ENCODE assay signal across 10 mouse cellular contexts in the genomic region with DNA sequence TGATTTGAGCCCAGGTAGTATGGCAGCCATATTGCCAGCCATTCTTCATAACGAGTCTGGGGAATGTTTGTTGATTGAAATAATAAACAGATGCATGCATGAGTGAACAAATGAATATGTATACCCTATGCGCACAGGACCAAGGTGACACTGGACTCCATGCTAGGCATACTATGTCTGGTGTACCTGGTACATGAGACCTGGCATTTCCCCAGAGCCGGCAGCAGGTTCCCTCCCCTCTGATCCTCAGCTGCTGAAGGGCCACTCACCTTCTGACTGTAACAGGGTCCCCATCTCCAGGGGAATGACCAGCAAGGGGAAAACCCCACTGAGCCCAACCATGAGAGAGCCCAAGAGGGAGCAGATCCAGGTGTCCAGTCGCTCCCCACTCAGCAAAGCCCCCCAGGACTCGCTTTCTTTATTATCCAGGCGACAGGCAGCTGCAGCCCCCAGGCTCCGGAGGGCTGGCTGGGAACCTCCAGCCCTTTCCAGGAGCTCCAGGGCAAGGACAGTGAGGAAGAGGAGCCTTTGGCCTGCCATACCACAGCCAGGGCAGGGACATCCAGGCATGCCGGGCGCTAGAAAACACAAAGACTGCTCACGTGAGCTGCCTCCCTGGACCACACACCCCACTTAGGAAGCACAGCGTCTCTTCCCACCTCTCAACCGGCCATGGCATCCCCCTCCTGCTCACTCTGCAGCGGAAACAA. TPM values are rescaled to one million over a fixed set of nuclear protein-coding genes. Genes with fewer than 3 reads are reported as not detected.
DNase-seq lines count a peak whose midpoint lies in the region; ATAC-seq and TF ChIP-seq lines count a peak whose summit lies in the region.
"Had no signal": no experiment of that assay in that cellular context is flagged by ENCODE, and none has a peak within 500 bp of the region (broad histone marks: within the 10 kb centered on the region; RNA-seq: fewer than 3 reads in every experiment).

No protein-coding gene starts in this region.

- no peak for ATAC-seq in megakaryocyte, adult 5-6 weeks (ENCODE audit: poor library complexity, severe bottlenecking)
- ATAC-seq in liver, embryonic 12.5 days: no peak
- ATAC-seq in stomach, postnatal 0 days (ENCODE audit: low FRiP score, low TSS enrichment): no peak

- DNase-seq in heart, adult 11 months: peak; percentile 93
- DNase-seq in heart, adult 8-10 months (ENCODE audit: low spot score): no peak
- DNase-seq in stomach, postnatal 0 days (ENCODE audit: low spot score): no peak
- DNase-seq in layer of hippocampus, adult 9-10 months (ENCODE audit: low spot score): no peak
- no peak for DNase-seq in cerebellum, adult 9-11 months
- DNase-seq: B cell, adult 2 months; layer of hippocampus, postnatal 36 days had no signal

- TF ChIP-seq CTCF in stomach, postnatal 0 days (IDR thresholded peaks at IDR 0.05; ENCODE audit: low read depth): no peak

- H3K9ac ChIP-seq in liver, embryonic 12.5 days: peak overlapping the region; percentile 79
- peak overlapping the region; percentile 73 for H3K9ac ChIP-seq in stomach, postnatal 0 days (ENCODE audit: low read length)

- TF ChIP-seq EP300 in stomach, postnatal 0 days (optimal IDR thresholded peaks at IDR 0.05): no peak

- H3K4me1 ChIP-seq in megakaryocyte, embryonic 14.5 days: peaks cover 50% of the 10 kb centered on the region
- peaks cover 25% of the 10 kb centered on the region for H3K4me1 ChIP-seq in liver, embryonic 12.5 days
- peaks cover 7% of the 10 kb centered on the region for H3K4me1 ChIP-seq in stomach, postnatal 0 days (replicated peaks; ENCODE audit: control insufficient read depth, insufficient read depth)

- H3K4me2 ChIP-seq in liver, embryonic 12.5 days: peak overlapping the region; percentile 93
- peak overlapping the region; percentile 84 for H3K4me2 ChIP-seq in stomach, postnatal 0 days (replicated peaks; ENCODE audit: low read depth)

- H3K27me3 ChIP-seq in megakaryocyte, embryonic 14.5 days (replicated peaks): no peaks in the 10 kb centered on the region
- H3K27me3 ChIP-seq in liver, embryonic 12.5 days (replicated peaks): no peaks in the 10 kb centered on the region
- H3K27me3 ChIP-seq in stomach, postnatal 0 days (ENCODE audit: control insufficient read depth, insufficient read depth, low read length): no peaks in the 10 kb centered on the region

- peaks cover 56% of the 10 kb centered on the region for H3K36me3 ChIP-seq in megakaryocyte, embryonic 14.5 days (replicated peaks; ENCODE audit: low read length)
- peaks cover 34% of the 10 kb centered on the region for H3K36me3 ChIP-seq in liver, embryonic 12.5 days
- H3K36me3 ChIP-seq in stomach, postnatal 0 days (ENCODE audit: control insufficient read depth, insufficient read depth, low read length): peaks cover 10% of the 10 kb centered on the region

- H3K9me3 ChIP-seq in megakaryocyte, embryonic 14.5 days: no peaks in the 10 kb centered on the region
- H3K9me3 ChIP-seq in liver, embryonic 12.5 days (replicated peaks): no peaks in the 10 kb centered on the region
- no peaks in the 10 kb centered on the region for H3K9me3 ChIP-seq in stomach, postnatal 0 days (ENCODE audit: control insufficient read depth, low read length)

- H3K4me3 ChIP-seq in megakaryocyte, embryonic 14.5 days (replicated peaks): peak overlapping the region; percentile 97
- H3K4me3 ChIP-seq in liver, embryonic 12.5 days: peak overlapping the region; percentile 70; the same call in 1 of the 2 replicates
- peak overlapping the region; percentile 68; the same call in 1 of the 2 replicates for H3K4me3 ChIP-seq in stomach, postnatal 0 days (ENCODE audit: low read depth, low read length)

- 73% methylated on average over 13 of the region's 13 CpGs for WGBS in liver, embryonic 12.5 days (ENCODE audit: insufficient replicate concordance)
- 54% methylated on average over 13 of the region's 13 CpGs for WGBS in stomach, postnatal 0 days

- H3K27ac ChIP-seq in liver, embryonic 12.5 days: no peak overlapping the region
- H3K27ac ChIP-seq in stomach, postnatal 0 days (replicated peaks): peak overlapping the region; percentile 45; the same call in 1 of the 2 replicates

RNA-seq across cellular contexts. Expression of gene Slc39a13, which starts 1.9 kb away (rescaled TPM):
- 10 to 100 TPM; 19.0 to 26.0 (median 23.6) TPM for total RNA-seq in heart, adult 8-10 months (2022)
- 28.0 and 30.3 TPM in 2 replicates for polyA plus RNA-seq in megakaryocyte, embryonic 14.5 days (2012; ENCODE audit: insufficient read depth, low replicate concordance)
- 8.4 and 15.6 TPM in 2 replicates for total RNA-seq in megakaryocyte, adult 5-6 weeks (2015)
- 6.5 and 10.9 TPM in 2 replicates for total RNA-seq in megakaryocyte, adult 5-6 weeks (2017)
- 15.1 and 15.3 TPM in 2 replicates for polyA plus RNA-seq in liver, embryonic 12.5 days (2016; fragmentation: Nextera tagmentation; extraction: Ambion mirVana)
- 19.1 and 19.4 TPM in 2 replicates for polyA plus RNA-seq in stomach, postnatal 0 days (2015; fragmentation: Nextera tagmentation; extraction: Ambion mirVana)

RNA-seq across cellular contexts. Expression of gene Spi1, which starts 13.9 kb away (rescaled TPM):
- total RNA-seq in heart, adult 8-10 months (2022): 1 to 10 TPM; 2.8 to 6.1 (median 3.2) TPM
- polyA plus RNA-seq in megakaryocyte, embryonic 14.5 days (2012; ENCODE audit: insufficient read depth, low replicate concordance): 24.1 and 123 TPM in 2 replicates
- total RNA-seq in megakaryocyte, adult 5-6 weeks (2015): 348 and 384 TPM in 2 replicates
- 253 and 295 TPM in 2 replicates for total RNA-seq in megakaryocyte, adult 5-6 weeks (2017)
- 16.8 and 18.5 TPM in 2 replicates for polyA plus RNA-seq in liver, embryonic 12.5 days (2016; fragmentation: Nextera tagmentation; extraction: Ambion mirVana)
- 6.4 and 7.0 TPM in 2 replicates for polyA plus RNA-seq in stomach, postnatal 0 days (2015; fragmentation: Nextera tagmentation; extraction: Ambion mirVana)

RNA-seq across cellular contexts. Expression of gene Psmc3, which starts 14.5 kb away (rescaled TPM):
- total RNA-seq in heart, adult 8-10 months (2022): 100 to 1,000 TPM; 192 to 274 (median 220) TPM
- 29.3 and 127 TPM in 2 replicates for polyA plus RNA-seq in megakaryocyte, embryonic 14.5 days (2012; ENCODE audit: insufficient read depth, low replicate concordance)
- total RNA-seq in megakaryocyte, adult 5-6 weeks (2015): 65.1 and 69.7 TPM in 2 replicates
- total RNA-seq in megakaryocyte, adult 5-6 weeks (2017): 226 TPM in 2 replicates
- polyA plus RNA-seq in liver, embryonic 12.5 days (2016; fragmentation: Nextera tagmentation; extraction: Ambion mirVana): 220 and 223 TPM in 2 replicates
- 203 and 211 TPM in 2 replicates for polyA plus RNA-seq in stomach, postnatal 0 days (2015; fragmentation: Nextera tagmentation; extraction: Ambion mirVana)

RNA-seq across cellular contexts. Expression of gene Rapsn, which starts 32.9 kb away (rescaled TPM):
- 10 to 100 TPM; 15.4 to 19.4 (median 16.4) TPM for total RNA-seq in heart, adult 8-10 months (2022)
- 6.0 and 10.3 TPM in 2 replicates for polyA plus RNA-seq in megakaryocyte, embryonic 14.5 days (2012; ENCODE audit: insufficient read depth, low replicate concordance)
- 0.46 and 0.47 TPM in 2 replicates for total RNA-seq in megakaryocyte, adult 5-6 weeks (2015)
- total RNA-seq in megakaryocyte, adult 5-6 weeks (2017): 0.51 and 1.3 TPM in 2 replicates
- 0.57 and 0.94 TPM in 2 replicates for polyA plus RNA-seq in liver, embryonic 12.5 days (2016; fragmentation: Nextera tagmentation; extraction: Ambion mirVana)
- 1.3 and 1.8 TPM in 2 replicates for polyA plus RNA-seq in stomach, postnatal 0 days (2015; fragmentation: Nextera tagmentation; extraction: Ambion mirVana)

RNA-seq across cellular contexts. Expression of gene Mybpc3, which starts 49.6 kb away (rescaled TPM):
- total RNA-seq in heart, adult 8-10 months (2022): 1,000 to 10,000 TPM; 1,514 to 2,177 (median 1,722) TPM
- 0.20 TPM in 1 of 2 replicates, not detected in the other for polyA plus RNA-seq in megakaryocyte, embryonic 14.5 days (2012; ENCODE audit: insufficient read depth, low replicate concordance)
- total RNA-seq in megakaryocyte, adult 5-6 weeks (2015): 0.18 and 0.27 TPM in 2 replicates
- total RNA-seq in megakaryocyte, adult 5-6 weeks (2017): 0.08 and 0.44 TPM in 2 replicates
- 0.23 and 0.39 TPM in 2 replicates for polyA plus RNA-seq in liver, embryonic 12.5 days (2016; fragmentation: Nextera tagmentation; extraction: Ambion mirVana)
- polyA plus RNA-seq in stomach, postnatal 0 days (2015; fragmentation: Nextera tagmentation; extraction: Ambion mirVana): 0.02 and 0.07 TPM in 2 replicates
